Mouse (Mus musculus) liver, embryonic 16.5 days (tissue): ENCODE results near the gene 1500011B03Rik. TPM values are rescaled to one million over a fixed set of nuclear protein-coding genes. Genes with fewer than 3 reads are reported as not detected.

ENCODE experiments used
- ATAC-seq: fragments of 200-750 bp; cut with Nextera tagmentation; 2 replicates; pipeline ENCODE4 v1.8.0; 2017; ENCODE audit warnings: low read depth, mild to moderate bottlenecking, moderate number of reproducible peaks, moderate library complexity
- H3K27ac ChIP-seq: fragments of 300-500 bp; sonication (generic); 2 replicates; pipeline ENCODE4 v1.5.1; 2014; ENCODE audit warnings: mild to moderate bottlenecking, low read length
- H3K27me3 ChIP-seq: fragments of 300-500 bp; sonication (generic); 2 replicates; pipeline ENCODE4 v1.6.1; 2014; ENCODE audit warnings: low read depth, low read length, mixed read lengths; ENCODE audit not compliant: control insufficient read depth, insufficient read depth
- H3K36me3 ChIP-seq: fragments of 300-500 bp; sonication (generic); 2 replicates; pipeline ENCODE4 v1.6.1; 2014; ENCODE audit warnings: mild to moderate bottlenecking; ENCODE audit not compliant: control insufficient read depth, insufficient read depth
- H3K4me1 ChIP-seq: fragments of 300-500 bp; sonication (generic); 2 replicates; pipeline ENCODE4 v1.6.1; 2014; ENCODE audit warnings: low read depth, low read length, mixed read lengths; ENCODE audit not compliant: control insufficient read depth
- H3K4me2 ChIP-seq: fragments of 300-500 bp; sonication (generic); 2 replicates; pipeline ENCODE4 v1.6.1; 2014; ENCODE audit warnings: low read depth, low read length, mixed read lengths
- H3K4me3 ChIP-seq: fragments of 300-500 bp; sonication (generic); 2 replicates; pipeline ENCODE4 v1.5.1; 2014; ENCODE audit warnings: low read depth, mild to moderate bottlenecking, low read length
- H3K9ac ChIP-seq: fragments of 300-500 bp; sonication (generic); 2 replicates; pipeline ENCODE4 v1.6.1; 2014; ENCODE audit warnings: low read depth, low read length
- H3K9me3 ChIP-seq: fragments of 300-500 bp; sonication (generic); replicated peaks from 2 replicates; pipeline ENCODE4 v1.6.1; 2016; ENCODE audit warnings: low read length; ENCODE audit not compliant: control insufficient read depth
- WGBS: fragments of 180-500 bp; shearing (Covaris S2); extraction: QIAGEN DNeasy Blood & Tissue Kit; methylation state at CpG from one replicate; pipeline ENCODE4 v1.1.7; 2014; ENCODE audit not compliant: insufficient replicate concordance; 5-methylcytosine and 5-hydroxymethylcytosine counted together
- polyA plus RNA-seq: library from polyadenylated mRNA; unstranded; fragments of >200 nt; fragmentation: Nextera tagmentation; extraction: Ambion mirVana; gene quantifications from 2 replicates; pipeline ENCODE4 v1.2.1, GENCODE M21; 2015

Gene 1500011B03Rik
- polyA plus RNA-seq, 1 experiment from 2014 or later = 19.4 TPM

GRCm38 (mm10) chr5:114772456-114773203 is 50.6 kb downstream of the 1500011B03Rik start:
- peak overlapping the region; percentile 78 for H3K4me2 ChIP-seq
- peak overlapping the region; percentile 97 for H3K4me3 ChIP-seq
- H3K27ac ChIP-seq = peak overlapping the region; percentile 89
- H3K4me1 ChIP-seq = peaks cover 32% of the 10 kb centered on the region
- no peaks in the 10 kb centered on the region for H3K36me3 ChIP-seq
- no peaks in the 10 kb centered on the region for H3K9me3 ChIP-seq
- H3K9ac ChIP-seq = peak overlapping the region; percentile 97
- ATAC-seq = peak; percentile 52
- H3K27me3 ChIP-seq = no peaks in the 10 kb centered on the region
- under 1% methylated on average over 48 of the region's 57 CpGs for WGBS

- peak overlapping the region; percentile 97 for H3K4me3 ChIP-seq
- H3K36me3 ChIP-seq = no peaks in the 10 kb centered on the region
- H3K4me1 ChIP-seq = peaks cover 26% of the 10 kb centered on the region
- H3K9me3 ChIP-seq = no peaks in the 10 kb centered on the region
- peak overlapping the region; percentile 78 for H3K4me2 ChIP-seq
- no peak for ATAC-seq
- H3K27me3 ChIP-seq = no peaks in the 10 kb centered on the region
- H3K9ac ChIP-seq = no peak overlapping the region; the same call in 1 of the 2 replicates
- no peak overlapping the region; the same call in 1 of the 2 replicates for H3K27ac ChIP-seq
- WGBS = 16% methylated on average over 8 of the region's 8 CpGs
Measured at GRCm38 (mm10) chr5:114771796-114772195, 51.5 kb downstream of the 1500011B03Rik start.

GRCm38 (mm10) chr5:114769786-114770185 is 53.5 kb downstream of the 1500011B03Rik start:
- peaks cover 13% of the 10 kb centered on the region for H3K4me1 ChIP-seq
- no peak overlapping the region for H3K4me2 ChIP-seq
- H3K9ac ChIP-seq = no peak overlapping the region
- WGBS = 79% methylated on average over 8 of the region's 8 CpGs
- H3K27me3 ChIP-seq = no peaks in the 10 kb centered on the region
- H3K9me3 ChIP-seq = no peaks in the 10 kb centered on the region
- H3K36me3 ChIP-seq = 0 out of 2 replicates have a peak, but pooled peaks cover 2% of the 10 kb centered on the region
- ATAC-seq = no peak
- H3K27ac ChIP-seq = no peak overlapping the region
- no peak overlapping the region for H3K4me3 ChIP-seq

GRCm38 (mm10) chr5:114767185-114767584 is 56.1 kb downstream of the 1500011B03Rik start:
- Histone ChIP-seq H3K4me3 (no peak overlapping the region), H3K4me2 (no peak overlapping the region), H3K27ac (no peak overlapping the region), H3K4me1 (peaks cover 8% of the 10 kb centered on the region), H3K9ac (no peak overlapping the region), H3K9me3 (no peaks in the 10 kb centered on the region), H3K36me3 (peaks cover 13% of the 10 kb centered on the region), H3K27me3 (no peaks in the 10 kb centered on the region)
- ATAC-seq = no peak
- 77% methylated on average over 7 of the region's 7 CpGs for WGBS

GRCm38 (mm10) chr5:114766686-114767085 is 56.6 kb downstream of the 1500011B03Rik start:
- Histone ChIP-seq H3K4me2 (no peak overlapping the region), H3K9me3 (no peaks in the 10 kb centered on the region), H3K27me3 (no peaks in the 10 kb centered on the region), H3K36me3 (peaks cover 13% of the 10 kb centered on the region), H3K4me3 (no peak overlapping the region), H3K4me1 (peaks cover 3% of the 10 kb centered on the region), H3K27ac (no peak overlapping the region), H3K9ac (no peak overlapping the region)
- ATAC-seq = no peak
- WGBS = 68% methylated on average over 8 of the region's 8 CpGs

- no peak for ATAC-seq
- peaks cover 22% of the 10 kb centered on the region for H3K36me3 ChIP-seq
Measured at GRCm38 (mm10) chr5:114764812-114765735, 58.2 kb downstream of the 1500011B03Rik start.

GRCm38 (mm10) chr5:114761980-114762379 is 61.3 kb downstream of the 1500011B03Rik start:
- peaks cover 27% of the 10 kb centered on the region for H3K36me3 ChIP-seq
- WGBS = 76% methylated on average over 8 of the region's 8 CpGs
- no peak for ATAC-seq

More at GRCm38 (mm10) chr5:114764812-114765735, 58.2 kb downstream of the 1500011B03Rik start:
- WGBS = 82% methylated on average over 18 of the region's 18 CpGs
- Histone ChIP-seq H3K27me3 (no peaks in the 10 kb centered on the region), H3K4me2 (no peak overlapping the region), H3K4me1 (peaks cover 2% of the 10 kb centered on the region; the same call in 1 of the 2 replicates), H3K9ac (no peak overlapping the region), H3K27ac (no peak overlapping the region), H3K9me3 (no peaks in the 10 kb centered on the region), H3K4me3 (no peak overlapping the region)

GRCm38 (mm10) chr5:114759536-114760090 is 63.7 kb downstream of the 1500011B03Rik start:
- Histone ChIP-seq H3K4me2 (no peak overlapping the region), H3K4me1 (no peaks in the 10 kb centered on the region), H3K4me3 (no peak overlapping the region), H3K36me3 (peaks cover 37% of the 10 kb centered on the region), H3K27me3 (no peaks in the 10 kb centered on the region), H3K9ac (no peak overlapping the region), H3K27ac (no peak overlapping the region), H3K9me3 (no peaks in the 10 kb centered on the region)
- ATAC-seq = no peak
- 81% methylated on average over 5 of the region's 5 CpGs for WGBS

More at GRCm38 (mm10) chr5:114761980-114762379, 61.3 kb downstream of the 1500011B03Rik start:
- no peaks in the 10 kb centered on the region for H3K27me3 ChIP-seq
- no peak overlapping the region for H3K9ac ChIP-seq
- H3K27ac ChIP-seq = no peak overlapping the region
- no peaks in the 10 kb centered on the region; the same call in 1 of the 2 replicates for H3K4me1 ChIP-seq
- no peaks in the 10 kb centered on the region for H3K9me3 ChIP-seq
- H3K4me3 ChIP-seq = no peak overlapping the region
- no peak overlapping the region for H3K4me2 ChIP-seq
